Mouse (Mus musculus): ENCODE results near the gene Krtap10-10.
A peak's percentile ranks its signal among the peaks of the same experiment; 100 is the strongest.

Krtap10-10 gene

DNA sequence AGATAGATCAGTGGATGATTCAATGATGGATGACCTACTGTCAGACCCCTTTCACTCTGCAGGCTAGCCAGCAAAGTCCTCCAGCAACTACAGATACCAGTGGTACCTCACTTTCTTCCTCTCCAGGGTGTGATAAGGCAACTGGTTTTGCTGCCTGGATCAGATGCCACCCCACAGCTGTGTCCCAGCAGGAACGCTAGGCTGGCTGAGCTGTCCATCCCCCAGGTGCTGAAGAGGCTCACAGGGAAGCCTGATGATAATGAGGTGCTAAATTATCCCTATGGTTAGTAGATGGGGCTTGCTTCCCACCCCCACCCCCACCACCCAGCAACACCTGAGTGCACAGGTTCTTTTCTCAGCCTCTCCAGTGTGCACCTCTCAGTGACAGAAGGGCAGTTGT, 31.8 kb downstream of the Krtap10-10 start:
- no peak for DNase-seq (ENCODE audit: low spot score in 2 of 2)

DNA sequence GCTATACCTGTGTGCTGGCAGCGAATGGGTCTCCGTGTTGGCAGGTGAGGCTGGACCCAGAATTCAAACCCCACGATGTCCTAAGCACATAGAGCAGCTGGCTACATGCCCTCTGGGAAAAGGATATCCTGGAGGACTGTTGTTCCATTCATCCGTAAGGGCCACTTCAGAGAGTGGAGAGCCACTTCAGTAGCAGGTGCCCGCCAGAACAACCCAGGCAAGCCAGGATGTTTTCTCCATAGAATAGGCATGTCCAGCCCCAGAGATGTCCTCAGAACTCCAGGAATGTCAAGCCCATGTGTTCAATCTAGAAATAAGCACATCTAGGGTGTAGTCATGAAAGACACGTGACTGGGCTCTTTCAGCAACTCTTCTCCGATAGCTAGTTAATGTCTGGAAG, 33.9 kb downstream of the Krtap10-10 start:
- DNase-seq (ENCODE audit: low spot score in 2 of 2) = no peak

DNA sequence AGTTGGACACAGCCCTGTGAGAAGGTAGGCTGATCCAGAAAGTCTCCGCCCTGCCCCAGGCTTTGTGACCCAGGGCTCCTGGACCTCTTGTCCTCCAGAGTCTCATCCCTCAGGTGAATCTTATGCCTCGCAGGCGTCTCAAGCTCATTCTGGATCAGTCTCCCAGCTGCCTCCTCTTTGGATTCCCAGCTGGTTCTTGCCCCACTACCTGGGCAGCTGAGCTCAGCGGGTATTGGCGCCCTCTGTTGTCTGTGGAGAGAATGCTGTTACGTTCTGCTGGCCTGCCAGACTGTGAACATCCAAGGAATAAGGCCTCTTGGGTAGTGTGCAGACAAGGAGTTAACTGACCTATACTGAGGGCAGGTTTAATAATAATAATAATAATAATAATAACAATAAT, 43.2 kb downstream of the Krtap10-10 start:
- DNase-seq (ENCODE audit: low spot score in 2 of 2) = peak; percentile 30 to 48

DNA sequence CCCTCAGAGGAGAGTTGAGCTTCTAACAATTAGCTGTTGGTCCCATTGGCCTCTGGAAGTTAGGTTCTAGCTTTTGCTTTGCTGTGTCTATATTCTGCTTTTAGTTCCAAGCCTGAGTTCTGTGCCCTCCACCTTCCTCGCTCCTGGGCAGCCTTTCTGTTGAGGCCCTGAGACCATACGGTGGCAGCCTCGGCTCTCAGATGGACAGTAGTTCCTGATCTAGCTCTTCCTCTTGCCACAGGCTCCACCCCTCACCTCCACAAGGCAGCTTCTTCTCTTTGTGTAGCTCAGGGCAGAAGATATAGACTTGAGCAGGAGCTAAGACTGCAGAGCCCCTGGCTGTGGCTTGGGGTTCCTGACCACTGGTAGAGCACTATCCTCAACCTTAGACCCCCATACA, 44.6 kb downstream of the Krtap10-10 start:
- no peak for DNase-seq (ENCODE audit: low spot score in 2 of 2)

DNA sequence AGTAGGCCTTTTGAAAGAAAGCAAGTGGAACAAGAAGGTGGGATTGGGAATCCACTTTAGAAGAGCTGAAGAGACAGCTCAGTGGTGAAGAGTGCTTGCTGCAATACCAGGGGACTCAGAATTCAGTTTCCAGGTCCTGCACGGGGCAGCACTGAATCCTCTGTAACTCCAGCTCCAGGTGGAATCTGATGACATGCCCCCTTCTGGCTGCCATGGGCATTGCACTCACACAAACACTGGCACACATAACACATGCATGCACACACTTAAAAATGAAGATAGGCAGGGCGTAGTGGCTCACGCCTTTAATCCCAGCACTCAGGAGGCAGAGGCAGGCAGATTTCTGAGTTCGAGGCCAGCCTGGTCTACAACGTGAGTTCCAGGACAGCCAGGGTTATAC, 46.8 kb downstream of the Krtap10-10 start:
- DNase-seq (ENCODE audit: low spot score in 2 of 2) = no peak

DNA sequence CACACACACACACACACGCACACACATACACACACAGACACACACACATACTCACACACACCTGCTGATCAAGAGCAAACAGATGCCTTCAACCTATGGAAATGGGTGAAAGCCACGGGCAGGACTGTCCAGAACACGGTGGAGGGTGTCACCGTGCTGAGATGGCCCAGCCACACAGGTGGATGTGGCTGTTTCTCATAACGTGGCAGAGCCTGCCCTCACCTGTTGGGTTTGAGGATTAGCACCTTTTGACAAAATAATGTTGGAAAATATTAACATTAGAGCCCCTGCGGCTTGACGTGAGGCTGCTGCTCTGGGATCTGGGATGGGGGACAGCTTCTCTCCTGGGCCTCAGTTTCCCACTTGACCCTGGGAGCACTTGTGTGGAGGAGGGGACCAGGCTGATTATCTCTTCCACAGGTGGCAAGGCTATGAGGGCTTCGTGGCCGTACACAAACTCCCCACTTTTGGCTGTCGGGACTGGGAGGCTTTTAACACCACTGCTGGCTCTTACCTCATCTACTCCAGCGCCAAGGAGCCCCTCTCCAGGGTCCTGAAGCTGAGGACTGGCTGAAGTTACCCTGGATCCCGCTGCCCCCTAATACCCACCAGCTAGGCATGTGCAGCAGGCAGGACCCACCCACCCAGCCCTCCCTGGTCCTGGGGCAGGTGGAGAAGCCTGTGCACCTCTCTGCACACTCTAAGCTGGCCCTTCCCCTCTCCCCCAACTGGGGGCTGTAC, 50.4 kb downstream of the Krtap10-10 start:
- DNase-seq (ENCODE audit: low spot score in 2 of 2) = no peak

Measured in frontal cortex, postnatal 36 days (tissue).